Mouse (Mus musculus) left cerebral cortex, postnatal 4 days (tissue): ENCODE measurements around the gene Ccdc116. TPM values are rescaled to one million over a fixed set of nuclear protein-coding genes. Genes with fewer than 3 reads are reported as not detected.
"Not testable (repeated sequence)": the region's sequence is repeated elsewhere in the genome, so short reads cannot be mapped to it uniquely, and the experiment has no call there.

Source experiments
- DNase-seq: peaks from one replicate; pipeline ENCODE4 v3.0.0-alpha.2; 2022
- intact Hi-C: fragments of 180-260 bp; cut with DNase I; formaldehyde crosslinking; loops from one replicate; pipeline ENCODE4 v1.15.1; 2025
- total RNA-seq, 2 experiments: library from RNA; stranded (reverse); gene quantifications; 2 replicates each; pipeline ENCODE4 v1.2.3; 2021

The Ccdc116 gene
- total RNA-seq, result 1 to 10 TPM; 8.9 to 9.3 TPM

DNA sequence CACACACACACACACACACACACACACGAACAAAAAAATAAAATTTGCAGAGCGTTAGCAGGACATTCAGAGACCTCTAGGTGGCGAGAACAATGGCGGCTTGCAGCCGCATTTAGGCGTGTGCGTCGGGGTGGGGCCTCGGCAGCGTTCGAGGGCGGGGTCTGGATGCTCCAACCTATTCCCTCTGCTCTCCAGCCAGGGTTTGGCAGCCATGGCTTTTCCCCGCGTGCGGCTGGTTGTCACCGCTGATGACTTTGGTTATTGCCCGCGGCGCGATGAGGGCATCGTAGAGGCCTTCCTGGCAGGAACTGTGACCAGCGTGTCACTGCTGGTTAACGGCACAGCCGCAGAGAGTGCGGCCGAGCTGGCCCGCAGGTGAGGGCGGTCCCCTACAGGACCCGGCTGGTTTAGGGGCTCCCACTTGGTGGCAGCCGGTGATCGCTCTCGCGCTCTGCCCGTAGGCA is at the start of gene Ccdc116:
TSS of gene Ccdc116 (minus strand) at position 458 of the 464 bp plus-strand sequence.
- intact Hi-C loops, result no loop called here
- DNase-seq, result peak; percentile 91

- intact Hi-C loops, result no loop called here
- DNase-seq, result no peak
Measured at GRCm38 (mm10) chr16:17193823-17194222, 46.8 kb upstream of the Ccdc116 start.

DNA sequence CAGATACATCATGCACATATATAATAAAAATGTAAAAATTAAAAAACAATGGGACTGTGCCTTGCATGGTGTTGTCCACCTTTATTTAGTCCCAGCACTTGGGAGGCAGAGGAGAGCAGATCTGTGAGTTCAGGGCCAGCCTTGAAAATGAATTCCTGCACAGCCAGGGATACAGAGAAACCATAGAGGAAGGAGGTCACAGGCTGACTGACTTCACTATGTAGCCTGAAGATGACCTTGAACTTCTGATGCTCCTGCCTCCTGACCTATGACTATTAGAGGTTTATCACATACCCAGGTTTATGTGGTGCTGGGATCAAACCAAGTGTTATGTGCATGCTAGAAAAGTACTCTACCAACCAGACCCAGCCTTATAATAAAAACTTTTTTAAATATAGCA is 38.4 kb upstream of the Ccdc116 start:
- intact Hi-C loops, result no loop called here
- DNase-seq, result no peak

GRCm38 (mm10) chr16:17183003-17183402 is 36.0 kb upstream of the Ccdc116 start:
- DNase-seq, result no peak
- intact Hi-C loops, result no loop called here

GRCm38 (mm10) chr16:17182136-17182535 is 35.1 kb upstream of the Ccdc116 start:
- DNase-seq, result no peak
- intact Hi-C loops, result no loop called here

DNA sequence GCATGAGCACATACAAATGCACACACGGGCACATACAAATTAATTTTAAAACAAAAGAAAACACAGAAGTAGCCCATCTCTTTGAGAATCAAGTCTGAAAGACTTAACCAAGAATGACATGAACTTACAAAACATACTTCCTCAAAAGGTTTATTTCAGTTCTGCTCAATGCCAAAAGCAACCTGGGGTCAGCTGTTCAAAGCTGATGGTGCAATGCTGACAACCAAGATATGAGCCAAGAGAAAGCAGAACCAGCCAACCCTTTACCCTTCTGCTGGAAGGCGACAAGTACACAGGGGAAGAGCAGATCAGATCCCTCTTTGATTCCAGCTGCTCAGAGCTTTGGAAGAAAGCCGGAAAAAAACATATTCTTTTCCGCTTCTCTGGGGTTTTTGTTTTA is 34.4 kb upstream of the Ccdc116 start:
- DNase-seq, result no peak
- intact Hi-C loops, result no loop called here

DNA sequence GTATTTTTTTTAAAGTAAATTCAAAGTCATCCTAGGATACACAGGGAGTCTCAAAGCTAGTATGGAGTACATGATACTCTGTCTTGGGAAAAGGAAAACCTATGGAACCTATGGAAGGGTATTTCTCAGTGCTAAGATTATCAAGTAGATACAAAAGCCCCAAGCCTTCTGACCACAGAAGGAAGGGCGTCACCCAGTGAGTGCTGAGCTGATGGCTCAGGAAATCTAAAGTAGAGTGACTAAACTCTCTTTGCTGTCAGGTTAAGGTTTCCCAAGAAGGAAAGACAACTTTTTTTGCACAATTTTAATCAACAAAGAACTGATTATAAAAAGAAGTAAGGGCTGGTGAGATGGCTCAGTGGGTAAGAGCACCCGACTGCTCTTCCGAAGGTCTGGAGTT is 32.7 kb upstream of the Ccdc116 start:
- no peak for DNase-seq

GRCm38 (mm10) chr16:17177623-17178170 is 30.7 kb upstream of the Ccdc116 start:
- DNase-seq, result no peak
- intact Hi-C loops, result no loop called here

More for the DNA sequence above, 32.7 kb upstream of the Ccdc116 start:
- intact Hi-C loops, result no loop called here

GRCm38 (mm10) chr16:17175765-17176164 is 28.7 kb upstream of the Ccdc116 start:
- intact Hi-C loops, result no loop called here
- DNase-seq, result no peak

DNA sequence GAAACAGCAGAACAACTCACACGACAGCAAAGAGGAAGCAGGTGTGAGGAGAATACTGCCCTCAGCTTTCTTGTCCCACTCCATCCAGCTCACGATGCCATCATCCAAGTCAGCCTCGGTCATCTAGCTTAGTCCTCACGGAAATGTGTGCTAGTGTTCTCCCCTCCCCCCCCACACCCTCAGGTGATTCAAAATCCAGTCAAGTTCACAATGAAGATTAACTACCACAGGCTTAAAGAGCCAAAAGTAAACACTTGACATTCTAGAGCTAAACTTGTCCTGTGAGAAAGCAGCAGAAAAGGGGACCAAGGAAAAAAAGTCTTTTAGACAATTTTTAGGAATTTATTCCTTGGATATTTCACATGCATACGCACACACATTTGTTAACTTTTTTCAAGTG is 21.0 kb upstream of the Ccdc116 start:
- intact Hi-C loops, result no loop called here
- DNase-seq, result no peak

DNA sequence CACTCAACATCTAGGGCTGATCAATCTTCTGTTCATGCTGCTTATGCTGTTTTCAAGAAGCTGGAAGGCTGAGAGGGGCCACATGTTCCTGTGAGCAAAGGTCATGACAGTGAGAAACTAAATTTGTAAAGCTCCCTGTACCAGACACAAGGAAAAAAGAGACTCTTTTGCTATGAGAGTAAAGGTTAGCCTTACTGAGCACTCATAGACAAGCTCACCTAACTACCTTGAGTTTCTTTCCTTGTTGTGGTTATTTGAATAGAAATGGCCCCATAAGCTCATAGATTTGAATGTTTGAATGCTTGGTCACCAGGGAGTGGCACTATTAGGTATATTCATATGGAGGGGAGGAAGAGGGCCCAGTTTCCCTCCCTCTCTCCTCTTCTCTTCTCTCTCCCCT is 20.1 kb upstream of the Ccdc116 start:
- DNase-seq, result no peak
- intact Hi-C loops, result no loop called here

DNA sequence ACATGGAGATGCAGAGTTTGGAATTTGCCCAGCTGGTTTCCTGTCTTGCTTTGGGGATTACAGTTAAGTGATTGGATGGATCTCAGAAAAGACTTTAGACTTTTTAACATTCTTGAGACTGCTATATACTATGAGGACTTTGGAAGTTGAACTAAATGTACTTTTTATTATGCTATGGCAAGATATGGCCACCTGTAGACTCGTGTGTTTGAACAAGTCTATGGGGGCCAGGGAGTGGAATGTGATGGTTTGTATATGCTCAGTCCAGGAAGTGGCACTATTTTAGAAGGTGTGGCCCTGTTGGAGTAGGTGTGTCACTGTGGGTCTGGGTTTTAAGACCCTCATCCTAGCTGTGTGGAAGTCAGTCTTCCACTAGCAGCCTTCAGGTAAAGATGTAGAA is 18.4 kb upstream of the Ccdc116 start:
- intact Hi-C loops, DNase-seq: not testable (repeated sequence)

DNA sequence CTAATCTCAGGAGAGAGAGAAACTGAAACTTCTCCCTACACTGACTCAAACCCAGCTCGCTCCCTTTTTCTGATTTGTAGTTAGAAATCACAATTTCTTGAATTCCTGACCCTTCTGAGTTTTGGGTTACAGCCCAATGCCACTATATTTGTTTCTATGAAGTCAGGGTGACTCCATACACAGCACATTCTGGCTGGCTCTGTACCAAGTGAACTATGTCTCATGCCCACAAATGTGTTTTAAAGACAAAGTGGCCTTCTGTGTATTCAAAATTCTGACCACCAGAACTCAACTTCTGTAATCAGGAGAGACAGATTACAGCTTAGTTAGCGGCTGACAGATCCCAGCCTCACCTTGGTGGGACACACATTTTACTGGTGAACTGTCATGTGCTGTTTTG is 7.3 kb upstream of the Ccdc116 start:
- DNase-seq, result no peak
- intact Hi-C loops, result no loop called here

DNA sequence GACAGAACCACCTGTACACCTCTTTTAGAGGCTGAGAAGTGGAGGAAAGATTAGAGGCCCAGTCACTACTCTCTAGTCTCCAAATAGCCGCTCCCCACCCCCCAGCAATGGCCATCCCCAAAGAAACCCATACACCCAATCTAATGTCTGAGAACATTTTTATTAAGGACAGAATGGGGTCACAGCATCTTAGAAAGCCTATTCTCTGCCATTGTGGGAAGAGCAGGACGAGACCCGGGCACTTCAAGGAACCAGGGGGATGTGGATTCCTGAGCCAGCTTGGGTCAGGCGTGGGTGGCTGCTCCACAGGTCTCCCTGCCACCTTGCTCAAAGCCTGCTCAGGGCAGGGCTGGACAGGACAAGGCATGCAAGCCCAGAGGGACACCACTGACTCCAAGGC is 4.8 kb upstream of the Ccdc116 start:
- DNase-seq, result no peak
- intact Hi-C loops, result no loop called here

DNA sequence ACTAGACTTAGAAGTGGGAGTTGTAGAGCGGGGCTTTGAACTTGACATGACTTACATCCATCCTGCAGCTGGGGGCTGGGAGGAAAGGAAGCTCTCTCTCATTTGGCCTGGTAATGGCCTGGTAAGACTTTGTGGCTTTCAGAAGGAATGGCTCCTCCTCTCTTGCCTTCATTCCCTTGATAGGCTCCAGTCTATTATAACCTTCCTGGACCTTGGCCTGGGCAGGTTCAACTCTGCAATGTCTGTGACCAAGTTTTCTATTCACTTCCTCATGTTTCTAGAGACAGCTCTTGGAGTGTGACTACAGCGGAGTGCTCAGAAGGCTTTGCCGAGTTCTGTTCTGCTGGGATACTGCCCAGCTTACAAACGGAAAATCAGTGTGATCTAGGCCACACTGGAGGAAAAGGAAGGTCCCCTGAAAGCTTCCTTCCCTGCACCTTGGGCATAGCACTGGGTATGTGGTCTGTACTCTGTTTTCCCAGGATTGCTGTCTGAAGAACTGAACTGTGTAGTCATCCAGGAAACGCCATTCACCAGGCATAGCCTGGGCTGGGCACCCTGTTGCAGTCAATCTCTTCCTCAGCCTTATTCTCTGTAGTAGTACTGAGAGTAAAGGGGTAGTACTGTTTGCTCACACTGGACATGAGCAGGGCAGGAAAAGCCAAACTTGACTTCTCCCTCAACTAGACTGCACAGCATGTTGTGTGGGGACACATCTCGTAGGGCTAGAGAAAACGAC is 3.7 kb upstream of the Ccdc116 start:
- intact Hi-C loops, result no loop called here
- no peak for DNase-seq

DNA sequence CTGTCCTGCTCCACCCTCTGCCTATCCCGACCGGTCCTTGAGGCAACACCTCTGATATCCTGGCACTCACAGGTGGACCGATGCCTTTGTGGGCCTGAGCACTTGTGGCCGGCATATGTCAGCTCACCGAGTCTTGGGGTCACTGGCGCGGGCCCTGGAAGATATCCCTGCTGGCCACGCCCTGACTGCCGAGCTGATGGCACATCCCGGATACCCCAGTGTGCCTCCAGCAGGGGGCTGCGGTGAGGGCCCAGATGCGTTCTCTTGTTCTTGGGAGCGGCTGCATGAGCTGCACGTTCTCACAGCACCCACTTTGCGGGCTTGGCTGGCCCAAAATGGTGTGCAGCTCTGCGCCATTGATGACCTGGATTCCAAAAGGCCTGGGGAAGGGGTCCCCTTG is 1.1 kb upstream of the Ccdc116 start:
- no peak for DNase-seq
- intact Hi-C loops, result no loop called here

GRCm38 (mm10) chr16:17147391-17147929 is 431 bp upstream of the Ccdc116 start:
- intact Hi-C loops, result no loop called here

DNA sequence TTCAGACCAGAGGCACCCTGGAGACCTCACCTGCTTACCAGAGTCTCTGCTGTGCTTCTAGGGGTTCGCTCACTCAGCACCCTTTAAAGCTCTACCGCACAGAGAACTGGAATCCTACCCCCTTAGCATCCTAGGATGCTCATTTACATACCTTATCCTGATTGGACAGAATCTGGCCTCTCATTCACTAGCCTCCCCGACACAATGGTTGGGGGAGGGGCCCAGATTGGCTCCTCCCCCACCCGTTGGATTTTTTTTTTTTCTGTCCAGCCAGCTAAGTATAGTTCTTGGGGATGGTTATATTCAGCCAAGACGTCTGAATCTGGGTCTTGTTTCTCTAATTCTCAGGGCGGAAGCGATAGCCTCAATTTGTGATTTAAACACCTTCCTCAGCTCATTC is 2.7 kb downstream of the Ccdc116 start, which contains the start of gene Ydjc:
TSS of gene Ydjc (plus strand) at position 283 of the 400 bp plus-strand sequence.
- intact Hi-C loops, result no loop called here
- DNase-seq, result no peak

More at GRCm38 (mm10) chr16:17147391-17147929, 431 bp upstream of the Ccdc116 start:
- DNase-seq, result no peak

DNA sequence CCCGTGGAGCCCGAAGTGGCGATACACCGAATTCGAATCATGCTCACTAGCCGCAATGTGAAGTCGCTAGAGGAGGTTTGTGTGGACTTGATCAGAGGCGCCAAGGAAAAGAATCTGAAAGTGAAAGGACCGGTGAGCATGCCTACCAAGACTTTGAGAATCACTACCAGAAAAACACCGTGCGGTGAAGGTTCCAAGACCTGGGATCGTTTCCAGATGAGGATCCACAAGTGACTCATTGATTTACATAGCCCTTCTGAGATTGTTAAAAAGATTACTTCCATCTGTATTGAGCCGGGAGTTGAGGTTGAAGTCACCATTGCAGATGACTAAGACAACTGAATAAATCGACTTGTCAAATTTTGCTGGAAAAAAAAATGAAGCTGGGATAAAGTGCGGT is 9.7 kb downstream of the Ccdc116 start:
- intact Hi-C loops, result no loop called here
- no peak for DNase-seq

GRCm38 (mm10) chr16:17132906-17133200 is 14.2 kb downstream of the Ccdc116 start:
- intact Hi-C loops, result no loop called here

GRCm38 (mm10) chr16:17132089-17132905 is 14.7 kb downstream of the Ccdc116 start, which contains the start of gene Sdf2l1:
Gene Sdf2l1, minus strand, starts transcription at chr16:17132383.
- intact Hi-C loops, result no loop called here
- peak; percentile 98 for DNase-seq

More at GRCm38 (mm10) chr16:17132906-17133200, 14.2 kb downstream of the Ccdc116 start:
- no peak for DNase-seq
